Mouse (Mus musculus) hindbrain, postnatal 0 days (tissue): ENCODE results near the gene Igflr1. TPM values are rescaled to one million over a fixed set of nuclear protein-coding genes. Genes with fewer than 3 reads are reported as not detected.

Experiments
- ATAC-seq: fragments of 200-750 bp; cut with Nextera tagmentation; 2 replicates; pipeline ENCODE4 v1.8.0; 2017; ENCODE audit warnings: mild to moderate bottlenecking, moderate TSS enrichment, moderate library complexity
- DNase-seq: peaks from one replicate; pipeline ENCODE4 v3.0.0-alpha.2; 2015; ENCODE audit warnings: low spot score
- H3K27ac ChIP-seq: fragments of 300-500 bp; sonication (generic); 2 replicates; pipeline ENCODE4 v1.5.1; 2014; ENCODE audit warnings: mild to moderate bottlenecking
- H3K27me3 ChIP-seq: fragments of 300-500 bp; sonication (generic); 2 replicates; pipeline ENCODE4 v1.6.1; 2014; ENCODE audit warnings: low read length, mixed read lengths; ENCODE audit not compliant: insufficient read depth
- H3K36me3 ChIP-seq: fragments of 300-500 bp; sonication (generic); 2 replicates; pipeline ENCODE4 v1.6.1; 2014; ENCODE audit warnings: low read length, mixed read lengths; ENCODE audit not compliant: insufficient read depth
- H3K4me1 ChIP-seq: fragments of 300-500 bp; sonication (generic); 2 replicates; pipeline ENCODE4 v1.6.1; 2014; ENCODE audit warnings: antibody characterized with exemption, low read length, mixed read lengths; ENCODE audit not compliant: insufficient read depth
- H3K4me2 ChIP-seq: fragments of 300-500 bp; sonication (generic); 2 replicates; pipeline ENCODE4 v1.6.1; 2014; ENCODE audit warnings: low read depth, mild to moderate bottlenecking, low read length, moderate library complexity, mixed read lengths
- H3K4me3 ChIP-seq: fragments of 300-500 bp; sonication (generic); 2 replicates; pipeline ENCODE4 v1.5.1; 2014; ENCODE audit warnings: low read length
- H3K9ac ChIP-seq: fragments of 300-500 bp; sonication (generic); replicated peaks from 2 replicates; pipeline ENCODE4 v1.6.1; 2014; ENCODE audit warnings: mild to moderate bottlenecking, low read length, moderate library complexity, mixed read lengths
- H3K9me3 ChIP-seq: fragments of 300-500 bp; sonication (generic); 2 replicates; pipeline ENCODE4 v1.6.1; 2016; ENCODE audit warnings: low read length, mixed read lengths
- CTCF ChIP-seq: IDR thresholded peaks from 2 replicates; pipeline ENCODE4 v1.5.1; 2016; ENCODE audit warnings: antibody characterized with exemption, control low read depth, low read depth
- WGBS: fragments of 180-500 bp; shearing (Covaris S2); extraction: QIAGEN DNeasy Blood & Tissue Kit; methylation state at CpG from one replicate; pipeline ENCODE4 v1.1.7; 2014; 5-methylcytosine and 5-hydroxymethylcytosine counted together
- polyA plus RNA-seq: library from polyadenylated mRNA; unstranded; fragments of >200 nt; fragmentation: Nextera tagmentation; extraction: Ambion mirVana; gene quantifications from 2 replicates; pipeline ENCODE4 v1.2.1, GENCODE M21; 2015
- total RNA-seq: library from RNA; depleted of rRNA; stranded (reverse); fragments of >200 nt; gene quantifications from 2 replicates; pipeline ENCODE4 v1.2.3, GENCODE M21; 2014

The Igflr1 gene
- total and polyA plus RNA-seq, 2 experiments from 2014 or later, result 2.6 to 5.6 TPM

DNA sequence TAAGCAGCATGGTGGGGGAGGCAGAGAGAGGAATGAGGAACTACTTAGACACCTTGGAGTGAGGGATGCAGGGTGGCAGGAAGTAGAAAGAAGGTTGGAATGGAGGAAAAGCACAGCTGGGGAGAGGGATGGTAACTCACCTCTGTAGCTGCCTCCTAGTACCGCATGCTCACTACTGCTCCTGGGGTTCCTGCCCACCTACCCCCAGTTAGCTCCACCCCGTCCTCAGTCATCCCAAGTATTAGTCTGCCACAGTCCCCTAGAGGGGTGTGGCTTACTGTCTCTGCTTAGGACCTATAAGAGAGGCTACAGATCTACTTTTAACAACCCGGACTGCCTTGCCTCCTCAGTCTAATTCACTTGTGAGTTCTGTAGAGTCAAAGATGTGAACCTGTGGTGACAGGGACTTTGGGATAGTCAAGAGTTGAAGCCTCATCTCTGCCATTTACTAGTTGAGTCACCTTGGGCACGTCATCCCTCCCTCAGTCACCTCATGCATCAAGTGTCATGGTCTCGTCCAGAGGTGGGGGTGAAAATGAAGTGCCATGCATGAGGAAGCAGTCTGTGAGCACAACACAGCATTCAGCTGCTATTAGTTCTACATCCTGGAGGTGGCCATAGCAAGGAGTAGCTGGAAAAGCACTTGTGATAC is 27.7 kb downstream of the Igflr1 start:
- 64% methylated on average over 5 of the region's 5 CpGs for WGBS
- ATAC-seq (no peak), DNase-seq (no peak)
- H3K9me3 ChIP-seq, result no peaks in the 10 kb centered on the region
- H3K9ac ChIP-seq, result no peak overlapping the region
- no peak overlapping the region for H3K4me3 ChIP-seq
- no peaks in the 10 kb centered on the region for H3K4me1 ChIP-seq
- H3K27ac ChIP-seq, result no peak overlapping the region
- no peak for TF ChIP-seq CTCF
- H3K27me3 ChIP-seq, result no peaks in the 10 kb centered on the region
- no peak overlapping the region for H3K4me2 ChIP-seq
- H3K36me3 ChIP-seq, result no peaks in the 10 kb centered on the region

DNA sequence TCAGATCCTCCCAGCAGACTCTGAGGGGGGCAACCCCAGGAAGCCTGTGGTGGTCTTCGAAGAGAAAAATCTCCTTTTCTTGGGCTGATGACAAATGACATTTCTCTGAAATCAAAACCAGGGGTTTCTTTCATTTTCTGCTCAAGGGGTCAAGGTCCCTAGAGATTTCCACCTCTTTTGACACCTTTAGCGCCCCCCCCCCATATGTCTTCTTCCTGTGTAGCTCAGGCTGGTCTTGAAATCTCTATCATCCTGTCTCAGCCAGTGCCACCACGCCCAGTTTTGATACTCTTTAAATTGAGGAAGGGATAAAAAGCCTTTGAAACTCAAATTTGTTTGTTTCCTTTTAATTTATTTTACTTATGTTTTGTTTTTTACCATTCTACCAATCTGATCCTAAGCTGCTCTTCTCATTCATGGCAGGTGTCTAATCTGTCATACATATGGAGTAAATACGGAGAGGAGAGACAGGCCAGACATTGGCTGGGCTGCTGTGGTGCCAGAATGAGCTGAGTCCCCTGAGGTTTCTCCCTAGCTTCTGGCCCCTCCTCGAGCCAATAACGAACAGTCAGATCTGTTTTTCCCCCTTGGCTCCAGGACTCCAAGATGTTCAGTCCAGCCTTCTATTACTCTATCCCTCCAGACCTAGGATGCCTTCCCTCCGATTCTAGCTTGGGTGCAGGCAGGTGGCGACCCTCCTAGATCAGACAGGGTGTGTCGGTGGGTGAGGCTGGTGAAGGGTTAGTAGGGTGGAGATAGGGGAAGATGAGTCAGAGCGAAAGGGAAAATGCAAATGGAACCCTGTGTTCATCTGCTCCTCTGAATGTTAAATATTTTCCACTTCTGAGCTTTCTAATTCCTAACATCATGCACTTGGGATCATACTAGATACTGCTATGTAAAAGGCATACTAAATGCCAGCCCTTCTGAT is 28.6 kb downstream of the Igflr1 start:
- no peak for TF ChIP-seq CTCF
- Histone ChIP-seq H3K4me1 (no peaks in the 10 kb centered on the region), H3K4me2 (no peak overlapping the region), H3K36me3 (no peaks in the 10 kb centered on the region), H3K9me3 (no peaks in the 10 kb centered on the region), H3K27ac (no peak overlapping the region), H3K4me3 (no peak overlapping the region), H3K27me3 (no peaks in the 10 kb centered on the region), H3K9ac (no peak overlapping the region)
- WGBS, result 63% methylated on average over 10 of the region's 10 CpGs
- ATAC-seq (no peak), DNase-seq (peak; percentile 20)

DNA sequence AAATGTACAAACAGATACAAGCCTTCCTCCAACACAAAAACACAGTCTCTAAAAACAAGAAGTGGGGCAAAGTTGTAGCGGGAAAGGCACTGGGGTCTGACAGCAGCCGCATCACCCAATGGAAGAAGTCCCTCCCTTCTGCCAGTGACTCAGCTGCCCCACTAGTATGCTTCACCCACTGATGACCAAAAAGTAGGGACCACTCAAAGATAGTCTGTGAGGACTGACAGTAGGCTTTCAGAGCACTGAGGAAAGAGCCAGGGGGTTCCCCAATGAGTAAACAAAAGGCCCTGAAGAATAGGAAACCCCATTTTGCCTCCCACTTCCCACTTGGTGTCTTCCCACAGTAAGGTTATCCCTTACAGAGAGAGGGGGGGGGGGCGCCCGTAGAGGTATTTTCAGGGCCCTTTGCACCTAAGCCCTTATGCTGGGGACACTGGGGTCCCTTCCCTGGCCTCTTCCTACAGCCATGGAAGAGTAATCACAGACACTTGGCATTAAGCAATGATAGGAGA is 29.3 kb downstream of the Igflr1 start:
- no peaks in the 10 kb centered on the region for H3K36me3 ChIP-seq
- 75% methylated on average over 3 of the region's 4 CpGs for WGBS
- H3K4me2 ChIP-seq, result no peak overlapping the region
- no peaks in the 10 kb centered on the region for H3K9me3 ChIP-seq
- no peaks in the 10 kb centered on the region for H3K27me3 ChIP-seq
- no peak overlapping the region for H3K9ac ChIP-seq
- H3K4me1 ChIP-seq, result no peaks in the 10 kb centered on the region; the same call in 1 of the 2 replicates
- DNase-seq (no peak), ATAC-seq (no peak)
- no peak overlapping the region for H3K27ac ChIP-seq
- H3K4me3 ChIP-seq, result no peak overlapping the region
- TF ChIP-seq CTCF, result no peak

DNA sequence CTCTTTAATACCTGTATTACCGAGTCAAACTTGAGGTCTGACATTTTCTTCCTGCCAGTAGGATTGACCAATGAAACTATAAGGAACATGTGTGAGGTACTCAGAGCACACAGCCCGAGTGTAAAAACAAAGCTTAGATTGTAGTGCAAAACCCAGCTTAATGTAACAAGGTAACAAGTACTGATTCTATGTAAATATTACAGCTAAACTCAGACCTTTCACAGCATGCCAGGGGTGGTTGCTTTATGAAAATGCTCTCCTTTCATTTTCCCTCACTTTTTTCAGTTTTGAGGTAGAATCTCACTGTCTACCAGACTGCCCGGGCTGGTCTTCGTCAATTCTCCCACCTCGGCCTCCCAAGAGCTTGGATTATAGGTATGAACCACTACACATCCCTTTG is 30.9 kb downstream of the Igflr1 start:
- DNase-seq (no peak), ATAC-seq (no peak)
- H3K4me2 ChIP-seq, result no peak overlapping the region
- no peak overlapping the region for H3K9ac ChIP-seq
- TF ChIP-seq CTCF, result no peak
- 83% methylated on average over 5 of the region's 5 CpGs for WGBS
- no peak overlapping the region for H3K4me3 ChIP-seq
- H3K4me1 ChIP-seq, result no peaks in the 10 kb centered on the region; the same call in 1 of the 2 replicates
- no peaks in the 10 kb centered on the region for H3K27me3 ChIP-seq
- H3K27ac ChIP-seq, result no peak overlapping the region
- no peaks in the 10 kb centered on the region for H3K9me3 ChIP-seq
- H3K36me3 ChIP-seq, result no peaks in the 10 kb centered on the region

DNA sequence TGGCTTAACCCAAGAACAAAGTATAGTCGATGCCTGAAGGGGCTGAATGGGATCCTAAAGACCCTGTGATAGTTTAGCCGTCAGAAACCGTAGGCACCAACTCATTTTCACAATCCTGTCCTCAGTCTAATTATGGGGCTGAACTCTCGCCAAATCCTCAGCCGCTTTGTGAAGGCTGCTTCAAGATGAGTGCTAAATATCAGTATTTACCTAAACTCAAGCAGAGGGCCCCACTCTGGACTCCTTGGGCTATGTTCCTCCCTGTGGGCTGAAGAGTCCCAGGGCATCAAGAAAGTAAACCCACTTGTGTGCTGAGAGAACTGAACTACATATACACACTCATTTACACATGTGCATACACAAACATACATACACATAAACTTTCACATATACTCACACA is 31.6 kb downstream of the Igflr1 start:
- WGBS, result 74% methylated on average over 5 of the region's 5 CpGs
- TF ChIP-seq CTCF, result no peak
- Histone ChIP-seq H3K9ac (no peak overlapping the region), H3K27me3 (no peaks in the 10 kb centered on the region), H3K36me3 (no peaks in the 10 kb centered on the region), H3K4me1 (no peaks in the 10 kb centered on the region; the same call in 1 of the 2 replicates), H3K27ac (no peak overlapping the region), H3K9me3 (no peaks in the 10 kb centered on the region), H3K4me3 (no peak overlapping the region), H3K4me2 (no peak overlapping the region)
- DNase-seq, result no peak
- no peak for ATAC-seq

DNA sequence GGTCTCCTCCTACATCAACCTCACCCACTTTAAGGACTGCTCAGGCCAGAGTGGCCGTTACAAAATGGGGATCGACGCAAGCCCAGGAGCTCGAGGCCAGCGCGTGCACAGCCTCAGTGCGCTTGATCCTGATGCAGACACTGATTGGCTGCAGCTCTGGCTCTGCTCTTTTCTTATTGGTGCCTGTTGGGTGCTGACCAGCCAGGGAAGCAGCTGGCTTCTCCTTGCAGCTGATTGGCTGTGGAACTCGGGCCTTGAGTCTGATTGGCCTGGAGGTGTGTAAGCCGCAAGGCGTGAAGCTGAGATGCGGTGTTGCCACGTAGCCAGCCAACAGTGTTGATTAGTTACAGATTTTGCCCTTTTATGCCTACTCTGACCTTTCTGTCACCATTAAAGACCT is 33.6 kb downstream of the Igflr1 start, which contains the start of gene Zbtb32:
Zbtb32 (minus strand) TSS at position 124 of the 400 bp plus-strand sequence.
- no peak for ATAC-seq
- Histone ChIP-seq H3K9me3 (no peaks in the 10 kb centered on the region), H3K4me1 (no peaks in the 10 kb centered on the region; the same call in 1 of the 2 replicates), H3K27me3 (no peaks in the 10 kb centered on the region), H3K27ac (no peak within 1 kb of the TSS), H3K9ac (no peak within 1 kb of the TSS), H3K36me3 (no peaks in the 10 kb centered on the region), H3K4me3 (no peak within 1 kb of the TSS), H3K4me2 (peak within 1 kb of the TSS; percentile 40)
- no peak for DNase-seq
- WGBS, result 92% methylated on average over 12 of the region's 12 CpGs
- TF ChIP-seq CTCF, result no peak
